Mouse (Mus musculus): Measurements from ENCODE around the gene Gab2. TPM values are rescaled to one million over a fixed set of nuclear protein-coding genes. Genes with fewer than 3 reads are reported as not detected.

Gab2 gene
- total and polyA plus RNA-seq, 3 experiments: 0.12 to 0.50 (median 0.30) TPM

- Histone ChIP-seq H3K9me3 (replicated peaks; ENCODE audit: low read length) (no peaks in the 10 kb centered on the region), H3K27me3 (replicated peaks) (no peaks in the 10 kb centered on the region), H3K36me3 (replicated peaks in 1 of 2; ENCODE audit: control insufficient read depth in 1 of 2, insufficient read depth in 1 of 2, low read length in 1 of 2) (no peaks in the 10 kb centered on the region), H3K4me1 (ENCODE audit: control insufficient read depth in 1 of 2, insufficient read depth in 2 of 2) (peaks cover 6 to 31% of the 10 kb centered on the region in 2 experiments), H3K4me2 (ENCODE audit: insufficient read depth, low read depth, poor library complexity, severe bottlenecking) (peak overlapping the region; percentile 48; the same call in 1 of the 2 replicates), H3K9ac (ENCODE audit: insufficient read depth, low read depth) (peak overlapping the region; percentile 34), H3K27ac (ENCODE audit: insufficient read depth, low read depth) (no peak overlapping the region), H3K4me3 (replicated peaks in 1 of 3; ENCODE audit: low read depth in 2 of 3, low read length in 2 of 3, poor library complexity in 1 of 3) (peak overlapping the region; percentile 69 to 84 (median 70)), H3K79me2 (replicated peaks; ENCODE audit: control insufficient read depth, extremely low read depth, insufficient read depth, poor library complexity, severe bottlenecking) (no peaks in the 10 kb centered on the region)
- dilution Hi-C loops (cut with MboI; ENCODE audit: extremely low pct_ligation_motif_present, extremely low pct_unique_long_range_greater_than_20kb, low sequenced_read_pairs) (no loop called here), in situ Hi-C loops (cut with MboI; ENCODE audit: low pct_ligation_motif_present, low pct_unique_long_range_greater_than_20kb, low sequenced_read_pairs) (no loop called here)
- DNase-seq (ENCODE audit: extremely low read depth): no peak
- TF ChIP-seq E2F4 (IDR thresholded peaks at IDR 0.05; ENCODE audit: insufficient replicate concordance, low read depth, low read length) (no peak), NELFE (IDR thresholded peaks at IDR 0.05; ENCODE audit: low read depth, low read length) (0 out of 2 replicates have a peak, but pooled peaks have one; percentile 19)
Measured at GRCm38 (mm10) chr7:97332667-97333041, 251.3 kb downstream of the Gab2 start.

- dilution Hi-C loops (cut with MboI; ENCODE audit: extremely low pct_ligation_motif_present, extremely low pct_unique_long_range_greater_than_20kb, low sequenced_read_pairs): no loop called here
- H3K9ac ChIP-seq (ENCODE audit: insufficient read depth, low read depth): no peak overlapping the region
Measured at GRCm38 (mm10) chr7:97333113-97333898, 251.9 kb downstream of the Gab2 start.

GRCm38 (mm10) chr7:97334406-97334805 lies 253.0 kb downstream of the Gab2 start:
- Histone ChIP-seq H3K27ac (ENCODE audit: insufficient read depth, low read depth) (no peak overlapping the region), H3K4me1 (ENCODE audit: control insufficient read depth in 1 of 2, insufficient read depth in 2 of 2) (peaks cover 6 to 41% of the 10 kb centered on the region in 2 experiments), H3K4me3 (replicated peaks in 1 of 3; ENCODE audit: low read depth in 2 of 3, low read length in 2 of 3, poor library complexity in 1 of 3) (no peak overlapping the region), H3K27me3 (replicated peaks) (no peaks in the 10 kb centered on the region), H3K4me2 (ENCODE audit: insufficient read depth, low read depth, poor library complexity, severe bottlenecking) (no peak overlapping the region), H3K79me2 (replicated peaks; ENCODE audit: control insufficient read depth, extremely low read depth, insufficient read depth, poor library complexity, severe bottlenecking) (no peaks in the 10 kb centered on the region), H3K9me3 (replicated peaks; ENCODE audit: low read length) (no peaks in the 10 kb centered on the region), H3K36me3 (replicated peaks in 1 of 2; ENCODE audit: control insufficient read depth in 1 of 2, insufficient read depth in 1 of 2, low read length in 1 of 2) (no peaks in the 10 kb centered on the region), H3K9ac (ENCODE audit: insufficient read depth, low read depth) (no peak overlapping the region)
- no peak for DNase-seq (ENCODE audit: extremely low read depth)
- in situ Hi-C loops (cut with MboI; ENCODE audit: low pct_ligation_motif_present, low pct_unique_long_range_greater_than_20kb, low sequenced_read_pairs) (no loop called here), dilution Hi-C loops (cut with MboI; ENCODE audit: extremely low pct_ligation_motif_present, extremely low pct_unique_long_range_greater_than_20kb, low sequenced_read_pairs) (no loop called here)
- TF ChIP-seq MAZ (IDR thresholded peaks at IDR 0.05; ENCODE audit: low read depth, low read length) (no peak), TCF12 (IDR thresholded peaks at IDR 0.05; ENCODE audit: low read depth, low read length) (no peak), CHD2 (IDR thresholded peaks at IDR 0.05; ENCODE audit: low read length) (no peak), RCOR1 (conservative IDR thresholded peaks at IDR 0.05; ENCODE audit: low read depth, low read length) (no peak), PAX5 (IDR thresholded peaks at IDR 0.05; ENCODE audit: low read length) (no peak), NRF1 (IDR thresholded peaks at IDR 0.05; ENCODE audit: low read depth, low read length) (no peak), JUND (conservative IDR thresholded peaks at IDR 0.05; ENCODE audit: low read depth, low read length) (no peak)

More at GRCm38 (mm10) chr7:97333113-97333898, 251.9 kb downstream of the Gab2 start:
- H3K79me2 ChIP-seq (replicated peaks; ENCODE audit: control insufficient read depth, extremely low read depth, insufficient read depth, poor library complexity, severe bottlenecking): no peaks in the 10 kb centered on the region
- H3K4me2 ChIP-seq (ENCODE audit: insufficient read depth, low read depth, poor library complexity, severe bottlenecking): no peak overlapping the region
- no peaks in the 10 kb centered on the region for H3K36me3 ChIP-seq (replicated peaks in 1 of 2; ENCODE audit: control insufficient read depth in 1 of 2, insufficient read depth in 1 of 2, low read length in 1 of 2)
- H3K27ac ChIP-seq (ENCODE audit: insufficient read depth, low read depth): no peak overlapping the region
- in situ Hi-C loops (cut with MboI; ENCODE audit: low pct_ligation_motif_present, low pct_unique_long_range_greater_than_20kb, low sequenced_read_pairs): no loop called here
- H3K4me1 ChIP-seq (ENCODE audit: control insufficient read depth in 1 of 2, insufficient read depth in 2 of 2): peaks cover 6 to 37% of the 10 kb centered on the region in 2 experiments
- DNase-seq (ENCODE audit: extremely low read depth): no peak
- no peak overlapping the region for H3K4me3 ChIP-seq (replicated peaks in 1 of 3; ENCODE audit: low read depth in 2 of 3, low read length in 2 of 3, poor library complexity in 1 of 3)
- TF ChIP-seq SIN3A (IDR thresholded peaks at IDR 0.05; ENCODE audit: low read length) (no peak), RCOR1 (conservative IDR thresholded peaks at IDR 0.05; ENCODE audit: low read depth, low read length) (no peak), CHD1 (IDR thresholded peaks at IDR 0.05; ENCODE audit: low read depth, low read length) (no peak), JUND (conservative IDR thresholded peaks at IDR 0.05; ENCODE audit: low read depth, low read length) (no peak), RAD21 (IDR thresholded peaks at IDR 0.05; ENCODE audit: low read depth, low read length) (no peak), SMC3 (IDR thresholded peaks at IDR 0.05; ENCODE audit: low read depth, low read length) (no peak), ZMIZ1 (IDR thresholded peaks at IDR 0.05; ENCODE audit: low read depth, low read length) (no peak), CTCF (conservative IDR thresholded peaks at IDR 0.05 in 1 of 2, IDR thresholded peaks at IDR 0.05 in 1 of 2; ENCODE audit: low read depth in 2 of 2, low read length in 2 of 2) (no peak), PAX5 (IDR thresholded peaks at IDR 0.05; ENCODE audit: low read length) (no peak), TBP (conservative IDR thresholded peaks at IDR 0.05; ENCODE audit: low read depth, low read length) (no peak), E2F4 (IDR thresholded peaks at IDR 0.05; ENCODE audit: insufficient replicate concordance, low read depth, low read length) (no peak), TCF12 (IDR thresholded peaks at IDR 0.05; ENCODE audit: low read depth, low read length) (no peak), IRF4 (IDR thresholded peaks at IDR 0.05; ENCODE audit: low read depth, low read length) (no peak), ZNF384 (IDR thresholded peaks at IDR 0.05; ENCODE audit: low read depth, low read length) (no peak), CHD2 (IDR thresholded peaks at IDR 0.05; ENCODE audit: low read length) (no peak), USF2 (conservative IDR thresholded peaks at IDR 0.05; ENCODE audit: low read depth, low read length) (no peak), MAX (IDR thresholded peaks at IDR 0.05; ENCODE audit: low read length) (no peak), HCFC1 (IDR thresholded peaks at IDR 0.05; ENCODE audit: low read depth, low read length) (no peak), MAFK (IDR thresholded peaks at IDR 0.05; ENCODE audit: insufficient replicate concordance, low read length) (no peak)
- H3K27me3 ChIP-seq (replicated peaks): no peaks in the 10 kb centered on the region
- H3K9me3 ChIP-seq (replicated peaks; ENCODE audit: low read length): no peaks in the 10 kb centered on the region
